Mouse (Mus musculus): ENCODE results near the gene Gal3st1.

DNA sequence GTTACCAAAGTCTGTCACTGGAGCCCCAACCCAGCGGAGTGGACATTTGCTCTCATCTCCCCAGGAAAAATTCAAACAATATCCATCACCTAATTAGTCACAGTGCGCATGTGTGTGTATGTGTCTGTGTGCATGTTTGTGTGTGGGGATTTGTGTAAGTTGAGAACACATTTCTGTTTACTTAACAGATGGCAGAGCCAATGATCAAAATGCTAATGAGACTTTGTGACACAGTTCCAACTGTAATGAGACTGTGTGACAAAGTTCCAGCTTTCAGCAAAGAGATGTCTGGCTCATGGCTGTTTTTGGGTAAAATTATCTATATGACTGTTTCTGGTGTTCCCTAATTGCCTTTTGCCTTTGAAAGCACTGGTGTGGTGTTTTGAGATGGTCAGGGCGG, 47.1 kb upstream of the Gal3st1 start:
- TF ChIP-seq EP300 (IDR thresholded peaks at IDR 0.05; ENCODE audit: low read depth) (no peak), CTCF (IDR thresholded peaks at IDR 0.05; ENCODE audit: low read depth) (no peak)

Measured in liver, postnatal 0 days (tissue).